Mouse (Mus musculus): ENCODE data around the gene Skint2. TPM values are rescaled to one million over a fixed set of nuclear protein-coding genes. Genes with fewer than 3 reads are reported as not detected.

The Skint2 gene
- total RNA-seq (2022): not detected

GRCm38 (mm10) chr4:112556894-112557293 lies at the start of gene Skint2:
Skint2 (plus strand) TSS chr4:112557194.
- no peak for DNase-seq

Other genes with a start within 250 kb of the Skint2 start
- not detected for gene Skint9, start 123.2 kb upstream of the Skint2 start, total RNA-seq (2022)
- not detected for gene Skint10, start 217.7 kb downstream of the Skint2 start, total RNA-seq (2022)